ENCODE assay signal across 9 mouse cellular contexts in genomic region chr14:61310963-61311362, GRCm38 (mm10). TPM values are rescaled to one million over a fixed set of nuclear protein-coding genes. Genes with fewer than 3 reads are reported as not detected.
DNase-seq lines count a peak whose midpoint lies in the region; ATAC-seq and TF ChIP-seq lines count a peak whose summit lies in the region.
"Had no signal": no experiment of that assay in that cellular context is flagged by ENCODE, and none has a peak within 500 bp of the region (broad histone marks: within the 10 kb centered on the region; RNA-seq: fewer than 3 reads in every experiment).

No protein-coding gene starts in this region.

- WGBS in forebrain, postnatal 0 days: 59% methylated on average over 12 of the region's 12 CpGs
- WGBS in forebrain, embryonic 12.5 days: 75% methylated on average over 12 of the region's 12 CpGs
- WGBS in liver, embryonic 14.5 days (ENCODE audit: insufficient replicate concordance): 27% methylated on average over 12 of the region's 12 CpGs

- no peak overlapping the region for H3K4me3 ChIP-seq in forebrain, postnatal 0 days (ENCODE audit: low read depth, low read length)
- no peak overlapping the region for H3K4me3 ChIP-seq in forebrain, embryonic 12.5 days (replicated peaks)
- peak overlapping the region; percentile 75 for H3K4me3 ChIP-seq in bone marrow macrophage, adult 2 months (ENCODE audit: insufficient read depth, low read length)
- H3K4me3 ChIP-seq in liver, embryonic 14.5 days (ENCODE audit: insufficient read depth in 1 of 2, low read depth in 2 of 2, low read length in 2 of 2): no peak overlapping the region
- H3K4me3 ChIP-seq: embryonic facial prominence, embryonic 12.5 days had no signal

- DNase-seq in forebrain, postnatal 0 days: peak; percentile 33
- DNase-seq in left cerebral cortex, postnatal 4 days: peak; percentile 26
- no peak for DNase-seq in left cerebral cortex, adult 9 months (ENCODE audit: low spot score in 2 of 2)
- no peak for DNase-seq in liver, embryonic 14.5 days (ENCODE audit: low read depth in 3 of 3, low spot score in 3 of 3)
- no peak for DNase-seq in ovary, postnatal 14 days (ENCODE audit: low spot score)
- DNase-seq in spleen, adult 12 weeks (ENCODE audit: low spot score): no peak

- H3K9me3 ChIP-seq in forebrain, postnatal 0 days (ENCODE audit: low read length): no peaks in the 10 kb centered on the region
- no peaks in the 10 kb centered on the region for H3K9me3 ChIP-seq in forebrain, embryonic 12.5 days
- no peaks in the 10 kb centered on the region for H3K9me3 ChIP-seq in liver, embryonic 14.5 days (ENCODE audit: control insufficient read depth, low read length)
- H3K9me3 ChIP-seq: embryonic facial prominence, embryonic 12.5 days had no signal

- H3K9ac ChIP-seq in forebrain, postnatal 0 days: no peak overlapping the region
- no peak overlapping the region for H3K9ac ChIP-seq in forebrain, embryonic 12.5 days
- no peak overlapping the region for H3K9ac ChIP-seq in liver, embryonic 14.5 days (replicated peaks)
- H3K9ac ChIP-seq: embryonic facial prominence, embryonic 12.5 days had no signal

- no peak overlapping the region for H3K27ac ChIP-seq in forebrain, postnatal 0 days (ENCODE audit: low read depth, low read length)
- H3K27ac ChIP-seq in forebrain, embryonic 12.5 days: no peak overlapping the region
- peak overlapping the region; percentile 99 for H3K27ac ChIP-seq in bone marrow macrophage, adult 2 months (ENCODE audit: insufficient read depth, low read depth, low read length)
- no peak overlapping the region for H3K27ac ChIP-seq in liver, embryonic 14.5 days
- H3K27ac ChIP-seq: embryonic facial prominence, embryonic 12.5 days had no signal

- H3K4me2 ChIP-seq in forebrain, postnatal 0 days (ENCODE audit: low read depth): no peak overlapping the region
- H3K4me2 ChIP-seq in forebrain, embryonic 12.5 days: no peak overlapping the region
- H3K4me2 ChIP-seq in liver, embryonic 14.5 days (ENCODE audit: low read depth): peak overlapping the region; percentile 18; the same call in 1 of the 2 replicates
- H3K4me2 ChIP-seq: embryonic facial prominence, embryonic 12.5 days had no signal

- no peak for ATAC-seq in forebrain, postnatal 0 days
- no peak for ATAC-seq in forebrain, embryonic 12.5 days (ENCODE audit: low FRiP score)
- no peak for ATAC-seq in liver, embryonic 14.5 days (ENCODE audit: insufficient read depth)

- no peak for TF ChIP-seq CTCF in forebrain, postnatal 0 days (IDR thresholded peaks at IDR 0.05; ENCODE audit: low read depth)
- TF ChIP-seq CTCF in bone marrow macrophage, adult 2 months (IDR thresholded peaks at IDR 0.05; ENCODE audit: low read depth, low read length): no peak
- no peak for TF ChIP-seq CTCF in liver, embryonic 14.5 days (IDR thresholded peaks at IDR 0.05; ENCODE audit: low read depth)

- TF ChIP-seq POLR2A in bone marrow macrophage, adult 2 months (IDR thresholded peaks at IDR 0.05; ENCODE audit: borderline replicate concordance, low read depth, low read length): no peak

- TF ChIP-seq EP300 in liver, embryonic 14.5 days (IDR thresholded peaks at IDR 0.05; ENCODE audit: low read depth): no peak

- intact Hi-C loops in left cerebral cortex, postnatal 4 days (cut with DNase I): no loop called here

- H3K4me1 ChIP-seq in forebrain, postnatal 0 days (ENCODE audit: insufficient read depth): no peaks in the 10 kb centered on the region
- peaks cover 6% of the 10 kb centered on the region for H3K4me1 ChIP-seq in forebrain, embryonic 12.5 days
- H3K4me1 ChIP-seq in bone marrow macrophage, adult 2 months (ENCODE audit: control insufficient read depth, insufficient read depth, low read length): peaks cover 21% of the 10 kb centered on the region
- peaks cover 0 to 8% of the 10 kb centered on the region in 2 experiments; a peak in 2 of 4 replicates for H3K4me1 ChIP-seq in liver, embryonic 14.5 days (replicated peaks; ENCODE audit: control insufficient read depth in 2 of 2, insufficient read depth in 2 of 2, low read length in 1 of 2)

- H3K27me3 ChIP-seq in forebrain, postnatal 0 days (ENCODE audit: insufficient read depth, low read length): no peaks in the 10 kb centered on the region
- no peaks in the 10 kb centered on the region for H3K27me3 ChIP-seq in forebrain, embryonic 12.5 days
- H3K27me3 ChIP-seq in liver, embryonic 14.5 days (ENCODE audit: control insufficient read depth, insufficient read depth, low read length): no peaks in the 10 kb centered on the region
- H3K27me3 ChIP-seq: embryonic facial prominence, embryonic 12.5 days had no signal

- H3K36me3 ChIP-seq in forebrain, postnatal 0 days (ENCODE audit: insufficient read depth): no peaks in the 10 kb centered on the region
- no peaks in the 10 kb centered on the region for H3K36me3 ChIP-seq in forebrain, embryonic 12.5 days (replicated peaks)
- no peaks in the 10 kb centered on the region for H3K36me3 ChIP-seq in liver, embryonic 14.5 days (replicated peaks; ENCODE audit: control insufficient read depth, insufficient read depth, low read depth)
- H3K36me3 ChIP-seq: embryonic facial prominence, embryonic 12.5 days had no signal

RNA-seq across cellular contexts. Expression of gene Arl11, which starts 1.4 kb away (rescaled TPM):
- 0.23 and 0.57 TPM in 2 replicates for total RNA-seq in forebrain, postnatal 0 days (2014; rRNA removed)
- 0.54 and 0.62 TPM in 2 replicates for polyA plus RNA-seq in forebrain, postnatal 0 days (2015; fragmentation: Nextera tagmentation; extraction: Ambion mirVana)
- 0.13 and 0.26 TPM in 2 replicates for polyA plus RNA-seq in forebrain, embryonic 12.5 days (2016; fragmentation: Nextera tagmentation; extraction: Ambion mirVana)
- under 1 TPM in 1 of 2 experiments, not detected in 1; 0.42 TPM for total RNA-seq in left cerebral cortex, postnatal 4 days (2021)
- polyA plus RNA-seq in bone marrow macrophage, adult 2 months (2012; ENCODE audit: insufficient read depth, insufficient read length, missing spikeins): 97.1 and 103 TPM in 2 replicates
- 1.1 and 1.6 TPM in 2 replicates for polyA plus RNA-seq in liver, embryonic 14.5 days (2012; rRNA removed)
- 1.4 and 1.8 TPM in 2 replicates for polyA plus RNA-seq in liver, embryonic 14.5 days (2014; fragmentation: Nextera tagmentation; extraction: Ambion mirVana)

RNA-seq across cellular contexts. Expression of gene Ebpl, which starts 49.3 kb away (rescaled TPM):
- 2.7 and 3.4 TPM in 2 replicates for total RNA-seq in forebrain, postnatal 0 days (2014; rRNA removed)
- polyA plus RNA-seq in forebrain, postnatal 0 days (2015; fragmentation: Nextera tagmentation; extraction: Ambion mirVana): 9.3 and 9.7 TPM in 2 replicates
- 10.4 and 11.1 TPM in 2 replicates for polyA plus RNA-seq in forebrain, embryonic 12.5 days (2016; fragmentation: Nextera tagmentation; extraction: Ambion mirVana)
- 1 to 10 TPM; 7.0 to 7.4 TPM for total RNA-seq in left cerebral cortex, postnatal 4 days (2021)
- 8.1 and 8.8 TPM in 2 replicates for polyA plus RNA-seq in bone marrow macrophage, adult 2 months (2012; ENCODE audit: insufficient read depth, insufficient read length, missing spikeins)
- polyA plus RNA-seq in liver, embryonic 14.5 days (2012; rRNA removed): 0.90 and 1.1 TPM in 2 replicates
- polyA plus RNA-seq in liver, embryonic 14.5 days (2014; fragmentation: Nextera tagmentation; extraction: Ambion mirVana): 4.7 and 4.9 TPM in 2 replicates

RNA-seq across cellular contexts. Expression of gene Sgcg, which starts 52.7 kb away (rescaled TPM):
- 0.43 TPM in 1 of 2 replicates, not detected in the other for total RNA-seq in forebrain, postnatal 0 days (2014; rRNA removed)
- polyA plus RNA-seq in forebrain, postnatal 0 days (2015; fragmentation: Nextera tagmentation; extraction: Ambion mirVana): 0.10 TPM in 2 replicates
- polyA plus RNA-seq in forebrain, embryonic 12.5 days (2016; fragmentation: Nextera tagmentation; extraction: Ambion mirVana): 0.05 and 0.19 TPM in 2 replicates
- total RNA-seq in left cerebral cortex, postnatal 4 days (2021): not detected
- polyA plus RNA-seq in bone marrow macrophage, adult 2 months (2012; ENCODE audit: insufficient read depth, insufficient read length, missing spikeins): not detected in 2 replicates
- 0.02 and 0.03 TPM in 2 replicates for polyA plus RNA-seq in liver, embryonic 14.5 days (2012; rRNA removed)
- polyA plus RNA-seq in liver, embryonic 14.5 days (2014; fragmentation: Nextera tagmentation; extraction: Ambion mirVana): 0.05 TPM in 1 of 2 replicates, not detected in the other

Comparison
In these comparisons a context has a peak if more than half of its experiments do, and no peak if none do; other contexts are left out.
1. DNase-seq: peak in forebrain, postnatal 0 days (single experiment) and left cerebral cortex, postnatal 4 days (single experiment); none in left cerebral cortex, adult 9 months (0 of 2), liver, embryonic 14.5 days (0 of 3), ovary, postnatal 14 days (single experiment) and spleen, adult 12 weeks (single experiment).
2. RNA of gene Arl11, which starts 1.4 kb away (polyA plus RNA-seq): 97.1 to 103 TPM in bone marrow macrophage, adult 2 months; 1.1 to 1.8 TPM in liver, embryonic 14.5 days, 0.54 to 0.62 TPM in forebrain, postnatal 0 days and 0.13 to 0.26 TPM in forebrain, embryonic 12.5 days; every median in the first group is over 10 times any median in the second.